Comparison of ENCODE assay signal across 29 mouse cellular contexts in genomic region chr12:43919114-43919513, GRCm38 (mm10).
A peak's percentile ranks its signal among the peaks of the same experiment; 100 is the strongest.
DNase-seq lines count a peak whose midpoint lies in the region; ATAC-seq and TF ChIP-seq lines count a peak whose summit lies in the region.
"Had no signal": no experiment of that assay in that cellular context is flagged by ENCODE, and none has a peak within 500 bp of the region (broad histone marks: within the 10 kb centered on the region; RNA-seq: fewer than 3 reads in every experiment).

No protein-coding gene starts in this region.

- no peak overlapping the region for H3K9ac ChIP-seq in forebrain, postnatal 0 days
- H3K9ac ChIP-seq in forebrain, embryonic 15.5 days (replicated peaks): no peak overlapping the region
- H3K9ac ChIP-seq in midbrain, embryonic 15.5 days: no peak overlapping the region
- H3K9ac ChIP-seq: heart, embryonic 13.5 days; hindbrain, embryonic 14.5 days; intestine, embryonic 15.5 days had no signal

- H3K4me1 ChIP-seq in forebrain, postnatal 0 days (ENCODE audit: insufficient read depth): no peaks in the 10 kb centered on the region
- H3K4me1 ChIP-seq in forebrain, embryonic 15.5 days: no peaks in the 10 kb centered on the region
- H3K4me1 ChIP-seq in midbrain, embryonic 15.5 days: 0 out of 2 replicates have a peak, but pooled peaks cover 4% of the 10 kb centered on the region
- no peaks in the 10 kb centered on the region for H3K4me1 ChIP-seq in midbrain, embryonic 10.5 days
- H3K4me1 ChIP-seq: forebrain, embryonic 10.5 days; heart, embryonic 10.5 days; heart, embryonic 13.5 days; intestine, embryonic 15.5 days had no signal

- DNase-seq in forebrain, postnatal 0 days: peak; percentile 37
- no peak for DNase-seq in layer of hippocampus, adult 2 months (ENCODE audit: low spot score in 2 of 2)
- DNase-seq in layer of hippocampus, adult 9-11 months: no peak
- DNase-seq in midbrain, embryonic 10.5 days (ENCODE audit: low spot score): no peak
- peak; percentile 30 for DNase-seq in brain, embryonic 14.5 days (ENCODE audit: low read depth)
- no peak for DNase-seq in spleen, postnatal 36 days (ENCODE audit: low spot score in 2 of 2)
- DNase-seq: adrenal gland, postnatal 10 days; adrenal gland, postnatal 36 days; B cell, adult 2 months; cerebellum, adult 11-12 months; cerebellum, adult 8-10 months; cerebellum, postnatal 10 days; cerebellum, postnatal 36 days; gastrocnemius, postnatal 10 days; gastrocnemius, postnatal 36 days; heart, adult 2 months; heart, postnatal 14 days; heart, postnatal 4 days had no signal

- H3K27ac ChIP-seq in forebrain, postnatal 0 days (ENCODE audit: low read depth, low read length): 0 out of 2 replicates have a peak overlapping the region, but pooled peaks have one; percentile 35
- no peak overlapping the region for H3K27ac ChIP-seq in forebrain, embryonic 15.5 days (replicated peaks)
- H3K27ac ChIP-seq in layer of hippocampus, adult 2 months: peak overlapping the region; percentile 18; the same call in 1 of the 2 replicates
- 0 out of 2 replicates have a peak overlapping the region, but pooled peaks have one; percentile 29 for H3K27ac ChIP-seq in midbrain, embryonic 15.5 days
- H3K27ac ChIP-seq in midbrain, embryonic 10.5 days (replicated peaks): no peak overlapping the region
- H3K27ac ChIP-seq: forebrain, embryonic 10.5 days; heart, adult 2 months; heart, embryonic 10.5 days; heart, embryonic 13.5 days; hindbrain, embryonic 14.5 days; intestine, embryonic 15.5 days had no signal

- WGBS in forebrain, postnatal 0 days: 64% methylated on average over 3 of the region's 3 CpGs
- WGBS in forebrain, embryonic 15.5 days: 78% methylated on average over 3 of the region's 3 CpGs
- 60% methylated on average over 3 of the region's 3 CpGs for WGBS in midbrain, embryonic 15.5 days
- WGBS in midbrain, embryonic 10.5 days: 91% methylated on average over 3 of the region's 3 CpGs

- TF ChIP-seq CTCF in forebrain, postnatal 0 days (IDR thresholded peaks at IDR 0.05; ENCODE audit: low read depth): no peak
- TF ChIP-seq CTCF in layer of hippocampus, adult 2 months (conservative IDR thresholded peaks at IDR 0.05): no peak
- no peak for TF ChIP-seq CTCF in brain, embryonic 14.5 days (IDR thresholded peaks at IDR 0.05; ENCODE audit: borderline replicate concordance, extremely low read depth, insufficient read depth, insufficient read length)

- H3K9me3 ChIP-seq in forebrain, postnatal 0 days (ENCODE audit: low read length): no peaks in the 10 kb centered on the region
- no peaks in the 10 kb centered on the region for H3K9me3 ChIP-seq in forebrain, embryonic 15.5 days
- H3K9me3 ChIP-seq in midbrain, embryonic 15.5 days: no peaks in the 10 kb centered on the region
- H3K9me3 ChIP-seq in midbrain, embryonic 10.5 days (replicated peaks): no peaks in the 10 kb centered on the region
- H3K9me3 ChIP-seq: forebrain, embryonic 10.5 days; heart, embryonic 10.5 days; heart, embryonic 13.5 days; intestine, embryonic 15.5 days had no signal

- H3K27me3 ChIP-seq in forebrain, postnatal 0 days (ENCODE audit: insufficient read depth, low read length): no peaks in the 10 kb centered on the region
- H3K27me3 ChIP-seq in forebrain, embryonic 15.5 days: no peaks in the 10 kb centered on the region
- no peaks in the 10 kb centered on the region for H3K27me3 ChIP-seq in midbrain, embryonic 15.5 days (replicated peaks)
- H3K27me3 ChIP-seq in midbrain, embryonic 10.5 days (ENCODE audit: low read depth, poor library complexity, severe bottlenecking): no peaks in the 10 kb centered on the region
- H3K27me3 ChIP-seq: CH12.LX; heart, embryonic 13.5 days; intestine, embryonic 15.5 days; Patski had no signal

- no peak overlapping the region for H3K4me3 ChIP-seq in forebrain, postnatal 0 days (ENCODE audit: low read depth, low read length)
- H3K4me3 ChIP-seq in forebrain, embryonic 15.5 days: no peak overlapping the region
- no peak overlapping the region for H3K4me3 ChIP-seq in layer of hippocampus, adult 2 months
- no peak overlapping the region for H3K4me3 ChIP-seq in midbrain, embryonic 15.5 days
- no peak overlapping the region for H3K4me3 ChIP-seq in midbrain, embryonic 10.5 days
- H3K4me3 ChIP-seq: forebrain, embryonic 10.5 days; heart, adult 2 months; heart, embryonic 10.5 days; heart, embryonic 13.5 days; intestine, embryonic 15.5 days had no signal

- TF ChIP-seq POLR2A in brain, embryonic 14.5 days (IDR thresholded peaks at IDR 0.05; ENCODE audit: borderline replicate concordance, extremely low read depth, insufficient read depth, insufficient read length, poor library complexity, severe bottlenecking): no peak

- no peak overlapping the region for H3K4me2 ChIP-seq in forebrain, postnatal 0 days (ENCODE audit: low read depth)
- H3K4me2 ChIP-seq in forebrain, embryonic 15.5 days (replicated peaks): no peak overlapping the region
- H3K4me2 ChIP-seq in midbrain, embryonic 15.5 days: no peak overlapping the region
- H3K4me2 ChIP-seq: heart, embryonic 13.5 days; hindbrain, embryonic 14.5 days; intestine, embryonic 15.5 days had no signal

- ATAC-seq in forebrain, postnatal 0 days: peak; percentile 78
- no peak for ATAC-seq in forebrain, embryonic 15.5 days (replicated peaks)
- no peak for ATAC-seq in midbrain, embryonic 15.5 days (replicated peaks)
- ATAC-seq: forebrain, embryonic 16.5 days; intestine, embryonic 15.5 days; Patski had no signal

- H3K36me3 ChIP-seq in forebrain, postnatal 0 days (ENCODE audit: insufficient read depth): no peaks in the 10 kb centered on the region
- H3K36me3 ChIP-seq in forebrain, embryonic 15.5 days: no peaks in the 10 kb centered on the region
- H3K36me3 ChIP-seq in midbrain, embryonic 15.5 days (replicated peaks): no peaks in the 10 kb centered on the region
- no peaks in the 10 kb centered on the region for H3K36me3 ChIP-seq in midbrain, embryonic 10.5 days
- H3K36me3 ChIP-seq: forebrain, embryonic 10.5 days; G1E; heart, embryonic 10.5 days; heart, embryonic 13.5 days; intestine, embryonic 15.5 days had no signal

Comparison
In these comparisons a context has a peak if more than half of its experiments do, and no peak if none do; other contexts are left out.
1. H3K27ac ChIP-seq: peak in forebrain, postnatal 0 days (single experiment), layer of hippocampus, adult 2 months (single experiment) and midbrain, embryonic 15.5 days (single experiment); none in forebrain, embryonic 15.5 days (single experiment) and midbrain, embryonic 10.5 days (single experiment).
2. DNase-seq: peak in forebrain, postnatal 0 days (single experiment) and brain, embryonic 14.5 days (single experiment); none in layer of hippocampus, adult 2 months (0 of 2), layer of hippocampus, adult 9-11 months (single experiment), midbrain, embryonic 10.5 days (single experiment) and spleen, postnatal 36 days (0 of 2).